Mouse (Mus musculus) forebrain, embryonic 12.5 days (tissue): ENCODE data around the gene Nelfe. TPM values are rescaled to one million over a fixed set of nuclear protein-coding genes. Genes with fewer than 3 reads are reported as not detected.
A peak's percentile ranks its signal among the peaks of the same experiment; 100 is the strongest.

ENCODE experiments used
- ATAC-seq: fragments of 200-750 bp; cut with Nextera tagmentation; 2 replicates; pipeline ENCODE4 v1.8.0; 2017; ENCODE audit warnings: moderate TSS enrichment; ENCODE audit not compliant: low FRiP score
- H3K27ac ChIP-seq: fragments of 300-500 bp; sonication (generic); 2 replicates; pipeline ENCODE4 v1.5.1; 2016; ENCODE audit warnings: mild to moderate bottlenecking
- H3K27me3 ChIP-seq: fragments of 300-500 bp; sonication (generic); 2 replicates; pipeline ENCODE4 v1.6.1; 2016; ENCODE audit warnings: mild to moderate bottlenecking
- H3K36me3 ChIP-seq: fragments of 300-500 bp; sonication (generic); replicated peaks from 2 replicates; pipeline ENCODE4 v1.6.1; 2016; ENCODE audit warnings: mild to moderate bottlenecking
- H3K4me1 ChIP-seq: fragments of 300-500 bp; sonication (generic); 2 replicates; pipeline ENCODE4 v1.6.1; 2016
- H3K4me2 ChIP-seq: fragments of 300-500 bp; sonication (generic); 2 replicates; pipeline ENCODE4 v1.6.1; 2016; ENCODE audit warnings: mild to moderate bottlenecking, moderate library complexity
- H3K4me3 ChIP-seq: fragments of 300-500 bp; sonication (generic); replicated peaks from 2 replicates; pipeline ENCODE4 v1.5.1; 2016; ENCODE audit warnings: mild to moderate bottlenecking
- H3K9ac ChIP-seq: fragments of 300-500 bp; sonication (generic); 2 replicates; pipeline ENCODE4 v1.6.1; 2016; ENCODE audit warnings: mild to moderate bottlenecking
- H3K9me3 ChIP-seq: fragments of 300-500 bp; sonication (generic); 2 replicates; pipeline ENCODE4 v1.6.1; 2016
- WGBS: fragments of 180-500 bp; shearing (Covaris S2); methylation state at CpG from one replicate; pipeline ENCODE4 v1.1.7; 2016; 5-methylcytosine and 5-hydroxymethylcytosine counted together
- polyA plus RNA-seq: library from polyadenylated mRNA; unstranded; fragments of >200 nt; fragmentation: Nextera tagmentation; extraction: Ambion mirVana; gene quantifications from 2 replicates; pipeline ENCODE4 v1.2.1, GENCODE M21; 2016

The Nelfe gene
- polyA plus RNA-seq, 1 experiment from 2014 or later = 133 TPM

DNA sequence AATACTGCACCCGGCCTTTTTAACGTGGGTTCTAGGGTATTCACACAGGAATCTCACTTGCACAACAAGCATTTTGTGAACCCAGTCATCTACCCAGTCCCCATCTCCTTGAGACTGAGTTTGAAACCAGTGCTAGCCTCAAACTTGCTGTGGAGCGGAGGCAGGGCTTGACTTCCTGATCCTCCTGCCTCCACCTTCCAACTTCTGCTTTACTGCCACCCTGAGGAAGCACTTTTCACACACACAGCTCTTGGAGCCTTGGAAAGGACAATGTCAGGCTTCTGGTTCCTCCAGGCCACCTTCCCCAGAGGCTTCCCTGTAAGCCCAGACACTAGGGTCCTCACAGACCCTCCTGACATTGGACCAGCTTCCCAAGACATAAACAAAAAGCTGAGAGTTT lies 33.1 kb downstream of the Nelfe start:
- H3K4me2 ChIP-seq = no peak overlapping the region
- H3K27me3 ChIP-seq = peaks cover 10% of the 10 kb centered on the region
- H3K36me3 ChIP-seq = no peaks in the 10 kb centered on the region
- no peak for ATAC-seq
- no peak overlapping the region for H3K27ac ChIP-seq
- no peak overlapping the region for H3K9ac ChIP-seq
- 70% methylated on average over 3 of the region's 3 CpGs for WGBS
- 0 out of 2 replicates have a peak, but pooled peaks cover 6% of the 10 kb centered on the region for H3K4me1 ChIP-seq
- no peaks in the 10 kb centered on the region for H3K9me3 ChIP-seq
- H3K4me3 ChIP-seq = no peak overlapping the region

DNA sequence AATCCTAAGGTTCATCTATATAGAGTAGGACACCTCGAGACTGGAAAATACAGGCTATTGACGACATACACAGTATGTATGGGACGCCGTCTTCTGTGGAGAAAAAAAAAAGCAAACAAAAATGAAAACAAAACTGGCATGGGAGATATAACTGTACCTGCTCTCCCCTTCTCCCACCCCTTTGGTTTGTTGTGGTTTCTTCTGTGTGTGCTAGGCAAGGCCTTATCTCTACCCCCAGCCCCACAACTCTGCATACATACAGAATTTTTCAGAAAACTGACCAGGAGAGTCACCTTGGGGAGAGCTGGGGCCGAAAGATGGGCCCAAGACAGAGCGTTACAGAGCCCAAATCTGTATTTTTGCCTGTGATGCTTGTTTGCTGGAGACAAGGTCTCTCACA lies 34.5 kb downstream of the Nelfe start:
- Histone ChIP-seq H3K9me3 (no peaks in the 10 kb centered on the region), H3K27ac (no peak overlapping the region), H3K27me3 (peaks cover 10% of the 10 kb centered on the region), H3K4me3 (no peak overlapping the region), H3K36me3 (no peaks in the 10 kb centered on the region), H3K9ac (no peak overlapping the region), H3K4me1 (0 out of 2 replicates have a peak, but pooled peaks cover 6% of the 10 kb centered on the region), H3K4me2 (no peak overlapping the region)
- ATAC-seq = no peak
- WGBS = 87% methylated on average over 6 of the region's 6 CpGs

DNA sequence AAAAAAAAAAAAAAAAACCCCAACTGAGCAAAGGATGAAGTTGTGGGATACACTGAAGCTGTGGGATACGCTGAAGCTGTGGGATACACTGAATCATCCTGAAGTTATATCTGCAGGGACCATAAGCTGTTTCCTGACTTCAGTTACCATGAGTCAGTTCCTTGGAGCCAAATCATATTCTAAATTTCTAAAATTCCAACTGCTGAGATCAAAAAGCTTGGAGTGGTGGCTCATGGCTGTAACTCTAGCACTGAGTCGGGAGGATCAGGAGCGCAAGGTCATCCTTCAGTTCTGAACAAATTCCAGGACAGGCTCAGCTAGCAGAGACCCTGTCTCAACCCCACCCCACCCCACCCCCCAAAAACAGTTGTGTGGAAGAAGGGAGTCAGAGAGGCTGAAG lies 35.4 kb downstream of the Nelfe start:
- Histone ChIP-seq H3K36me3 (no peaks in the 10 kb centered on the region), H3K4me2 (no peak overlapping the region), H3K9me3 (no peaks in the 10 kb centered on the region), H3K4me1 (0 out of 2 replicates have a peak, but pooled peaks cover 6% of the 10 kb centered on the region), H3K27ac (no peak overlapping the region), H3K27me3 (peaks cover 10% of the 10 kb centered on the region), H3K4me3 (no peak overlapping the region), H3K9ac (no peak overlapping the region)
- 94% methylated on average over 3 of the region's 3 CpGs for WGBS
- ATAC-seq = no peak

DNA sequence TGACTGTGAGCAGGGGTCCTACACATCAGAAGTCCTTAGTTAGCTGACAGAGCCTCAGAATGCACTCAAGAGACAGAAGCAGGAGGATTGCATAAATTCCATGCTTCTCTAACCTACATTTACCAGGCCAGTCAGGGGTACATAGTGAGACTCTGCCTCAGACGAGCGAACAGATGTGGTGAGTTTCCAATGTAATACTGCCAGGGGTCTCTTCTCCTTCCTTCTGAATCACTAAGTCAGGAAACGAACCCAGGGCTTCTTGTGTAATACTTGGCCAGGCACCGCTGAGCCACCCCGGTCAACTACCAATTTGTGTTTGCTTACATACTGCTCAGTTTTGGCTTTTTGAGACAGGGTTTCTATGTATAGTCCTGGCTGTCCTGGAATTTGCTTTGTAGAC lies 37.8 kb downstream of the Nelfe start:
- Histone ChIP-seq H3K27ac (no peak overlapping the region), H3K9ac (no peak overlapping the region), H3K4me1 (no peaks in the 10 kb centered on the region), H3K36me3 (no peaks in the 10 kb centered on the region), H3K27me3 (no peaks in the 10 kb centered on the region), H3K4me2 (no peak overlapping the region), H3K4me3 (no peak overlapping the region), H3K9me3 (no peaks in the 10 kb centered on the region)
- WGBS = 92% methylated on average over 5 of the region's 5 CpGs
- no peak for ATAC-seq

DNA sequence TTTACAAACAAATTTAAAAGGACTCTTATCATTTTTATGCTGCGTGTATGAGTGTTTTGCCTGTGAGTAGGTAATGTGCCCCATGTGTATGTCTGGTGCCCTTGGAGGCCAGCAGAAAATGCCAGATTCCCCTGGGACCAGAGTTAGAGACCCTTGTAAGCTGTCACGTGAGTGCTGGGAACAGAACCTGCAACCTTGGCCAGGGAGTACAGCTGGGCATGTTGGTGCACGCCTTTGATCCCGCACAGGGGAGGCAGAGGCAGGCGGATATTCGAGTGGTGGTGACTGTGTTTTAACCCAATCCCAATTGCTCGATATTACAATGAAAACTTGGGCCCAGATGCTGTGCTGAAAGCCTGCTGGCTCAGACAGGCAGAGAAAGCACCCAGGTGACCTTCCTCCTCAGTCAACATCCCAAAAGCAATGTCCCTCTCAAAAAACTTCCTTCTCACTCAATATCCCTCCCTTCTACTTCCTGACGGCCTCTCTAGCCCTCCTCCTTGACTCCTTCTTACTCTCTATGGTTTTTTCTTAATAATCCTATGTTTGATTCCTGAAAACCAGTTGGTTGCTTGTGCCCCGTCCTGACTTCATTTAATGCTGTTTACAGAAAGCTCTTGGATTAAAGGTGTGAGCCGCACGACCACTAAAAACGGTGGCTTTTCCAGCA lies 40.0 kb downstream of the Nelfe start:
- no peak overlapping the region for H3K4me3 ChIP-seq
- no peaks in the 10 kb centered on the region for H3K36me3 ChIP-seq
- no peak for ATAC-seq
- H3K27ac ChIP-seq = no peak overlapping the region
- H3K4me2 ChIP-seq = no peak overlapping the region
- peaks cover 9% of the 10 kb centered on the region for H3K4me1 ChIP-seq
- no peaks in the 10 kb centered on the region for H3K9me3 ChIP-seq
- 88% methylated on average over 12 of the region's 12 CpGs for WGBS
- no peaks in the 10 kb centered on the region for H3K27me3 ChIP-seq
- no peak overlapping the region for H3K9ac ChIP-seq

DNA sequence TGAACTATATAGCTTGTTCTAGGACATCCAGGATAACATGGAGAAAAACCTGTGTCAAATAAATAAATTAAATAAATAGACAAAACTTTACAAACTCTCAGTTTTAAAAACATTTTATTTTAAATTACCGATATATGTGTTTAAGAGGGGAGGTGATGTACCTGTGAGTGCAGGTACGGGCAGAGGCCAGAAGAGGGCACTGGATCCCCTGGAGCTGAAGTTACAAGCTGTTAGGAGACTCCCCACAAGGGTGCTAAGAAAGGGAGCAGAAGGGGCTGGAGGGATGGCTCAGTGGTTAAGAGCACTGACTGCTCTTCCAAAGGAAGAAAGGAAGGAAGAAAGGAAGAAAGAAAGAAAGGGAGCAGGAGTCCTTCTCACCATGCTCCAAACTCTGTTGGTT lies 41.2 kb downstream of the Nelfe start:
- Histone ChIP-seq H3K4me3 (no peak overlapping the region), H3K36me3 (peaks cover 9% of the 10 kb centered on the region), H3K27ac (no peak overlapping the region), H3K4me2 (no peak overlapping the region), H3K9me3 (no peaks in the 10 kb centered on the region), H3K4me1 (peaks cover 21% of the 10 kb centered on the region), H3K9ac (no peak overlapping the region), H3K27me3 (no peaks in the 10 kb centered on the region)
- ATAC-seq = no peak
- WGBS = 92% methylated on average over 2 of the region's 2 CpGs

DNA sequence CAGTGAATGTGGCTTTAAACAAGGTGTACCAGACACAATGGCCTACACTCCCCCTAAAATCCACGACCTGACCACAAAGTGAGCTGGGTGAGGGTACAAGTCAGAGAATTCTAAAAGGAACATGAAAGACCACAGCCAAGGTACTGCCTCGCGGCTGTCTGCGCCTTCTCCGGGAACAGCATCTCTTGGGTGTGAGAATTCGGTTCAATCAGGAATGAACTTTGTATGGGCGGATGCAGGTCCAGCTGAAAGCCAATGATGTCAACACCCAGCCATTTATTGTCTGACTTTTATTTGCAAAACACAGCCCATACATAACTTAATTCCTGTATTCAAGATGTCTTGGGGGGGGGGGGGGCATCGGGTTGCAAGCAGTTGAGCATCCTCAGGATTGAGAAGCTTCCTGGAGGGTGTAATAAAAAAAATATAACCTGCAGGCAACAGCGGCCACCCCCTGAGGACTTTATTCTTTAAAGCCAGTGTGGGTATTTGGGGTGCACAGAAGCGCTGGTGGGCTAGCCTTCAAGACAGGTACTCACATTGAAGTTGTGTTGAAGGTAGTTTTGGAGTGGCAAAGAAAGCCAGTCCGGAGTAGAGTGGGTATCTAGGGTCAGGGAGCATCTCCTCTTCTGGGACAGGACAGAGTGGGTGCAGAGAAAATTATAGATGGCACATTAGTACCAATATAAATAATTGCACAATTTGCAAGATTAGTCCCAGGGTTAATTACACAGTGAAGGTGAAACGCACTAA lies 43.1 kb downstream of the Nelfe start:
- WGBS = 69% methylated on average over 12 of the region's 12 CpGs
- Histone ChIP-seq H3K9ac (peak overlapping the region; percentile 98), H3K4me2 (peak overlapping the region; percentile 98), H3K4me3 (peak overlapping the region; percentile 86), H3K27me3 (no peaks in the 10 kb centered on the region), H3K9me3 (no peaks in the 10 kb centered on the region), H3K36me3 (peaks cover 10% of the 10 kb centered on the region), H3K4me1 (peaks cover 35% of the 10 kb centered on the region), H3K27ac (peak overlapping the region; percentile 94)
- ATAC-seq = peak; percentile 3

DNA sequence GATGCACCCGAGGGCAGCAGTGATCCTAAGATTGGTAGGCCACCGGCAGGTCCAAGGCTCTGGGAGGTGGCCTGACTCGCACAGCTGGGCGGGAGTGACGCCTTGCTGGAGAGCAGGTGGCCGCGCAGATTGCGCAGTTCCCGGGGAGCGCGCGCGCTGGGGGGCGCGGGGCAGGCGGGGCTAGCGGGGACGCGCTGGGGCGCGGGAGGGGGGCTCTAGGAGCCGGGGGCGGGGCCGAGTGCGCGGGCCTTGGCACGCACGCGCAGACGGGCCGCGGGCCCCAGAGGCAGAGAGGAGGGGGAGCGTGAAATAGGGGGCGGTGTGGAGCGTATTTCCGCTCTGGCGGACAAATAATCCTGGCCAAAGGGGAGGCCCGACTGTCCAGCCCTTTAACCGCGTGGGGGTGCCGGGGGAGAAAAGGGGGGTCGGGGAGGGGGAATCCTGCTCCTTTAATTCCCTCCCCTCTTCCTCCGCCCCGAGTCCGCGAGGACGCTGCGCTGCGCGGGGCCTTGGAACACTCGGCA lies 43.9 kb downstream of the Nelfe start:
- 0% methylated on average over 43 of the region's 51 CpGs for WGBS
- H3K27ac ChIP-seq = peak overlapping the region; percentile 94
- peaks cover 35% of the 10 kb centered on the region for H3K4me1 ChIP-seq

DNA sequence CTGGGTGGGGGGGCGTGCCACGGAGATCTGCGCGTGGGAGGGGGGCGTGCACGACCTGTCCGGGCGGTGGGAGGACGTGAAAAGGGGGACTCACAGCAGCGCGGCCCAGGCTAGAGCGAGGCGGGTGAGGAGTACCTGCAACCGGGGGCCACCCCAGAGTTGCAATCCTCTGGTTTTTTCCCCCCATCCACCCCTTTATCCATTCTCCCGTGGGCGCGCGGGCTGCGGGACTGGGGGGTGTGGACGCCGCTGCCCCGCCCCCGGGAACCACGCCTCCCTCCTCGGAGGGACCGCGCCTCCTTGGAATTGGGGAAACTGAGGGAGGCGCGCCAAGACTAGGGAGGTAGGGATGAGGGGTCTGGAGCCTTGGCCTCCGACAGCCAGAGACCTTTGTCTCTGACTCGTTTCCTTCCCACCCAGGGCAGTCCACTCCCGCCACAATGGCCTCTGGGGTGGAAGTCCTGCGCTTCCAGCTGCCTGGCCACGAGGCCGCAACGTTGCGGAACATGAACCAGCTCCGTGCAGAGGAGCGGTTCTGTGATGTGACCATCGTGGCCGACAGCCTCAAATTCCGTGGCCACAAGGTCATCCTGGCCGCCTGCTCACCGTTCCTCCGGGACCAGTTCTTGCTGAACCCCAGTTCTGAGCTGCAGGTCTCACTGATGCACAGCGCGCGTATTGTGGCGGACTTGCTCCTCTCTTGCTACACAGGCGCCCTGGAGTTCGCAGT lies 44.8 kb downstream of the Nelfe start:
- Histone ChIP-seq H3K9ac (peak overlapping the region; percentile 98), H3K27me3 (no peaks in the 10 kb centered on the region), H3K9me3 (no peaks in the 10 kb centered on the region), H3K4me2 (peak overlapping the region; percentile 98), H3K27ac (peak overlapping the region; percentile 94), H3K4me1 (peaks cover 41% of the 10 kb centered on the region), H3K36me3 (peaks cover 10% of the 10 kb centered on the region), H3K4me3 (peak overlapping the region; percentile 86)
- peak; percentile 24 for ATAC-seq
- WGBS = 7% methylated on average over 49 of the region's 51 CpGs

More for the DNA sequence above, 43.9 kb downstream of the Nelfe start:
- ATAC-seq = peak; percentile 89
- Histone ChIP-seq H3K36me3 (peaks cover 10% of the 10 kb centered on the region), H3K9ac (peak overlapping the region; percentile 98), H3K4me2 (peak overlapping the region; percentile 98), H3K9me3 (no peaks in the 10 kb centered on the region), H3K27me3 (no peaks in the 10 kb centered on the region), H3K4me3 (peak overlapping the region; percentile 86)

DNA sequence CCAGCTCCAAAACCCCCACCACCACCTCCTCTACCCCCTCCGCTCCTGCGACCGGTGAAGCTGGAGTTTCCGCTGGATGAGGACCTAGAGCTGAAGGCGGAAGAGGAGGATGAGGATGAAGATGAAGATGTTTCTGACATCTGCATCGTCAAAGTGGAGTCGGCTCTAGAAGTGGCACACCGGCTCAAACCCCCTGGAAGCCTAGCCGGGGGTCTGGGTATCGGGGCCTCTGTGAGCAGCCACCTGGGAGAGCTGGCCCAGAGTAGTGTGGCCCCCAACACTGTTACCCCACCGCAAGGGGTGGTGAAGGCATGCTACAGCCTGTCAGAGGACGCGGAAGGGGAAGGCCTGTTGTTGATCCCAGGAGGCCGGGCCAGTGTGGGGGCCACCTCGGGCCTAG lies 45.5 kb downstream of the Nelfe start:
- Histone ChIP-seq H3K4me1 (peaks cover 47% of the 10 kb centered on the region), H3K4me3 (peak overlapping the region; percentile 86), H3K9me3 (no peaks in the 10 kb centered on the region), H3K27ac (peak overlapping the region; percentile 94), H3K4me2 (peak overlapping the region; percentile 98), H3K36me3 (peaks cover 11% of the 10 kb centered on the region), H3K27me3 (no peaks in the 10 kb centered on the region), H3K9ac (peak overlapping the region; percentile 98)
- 95% methylated on average over 15 of the region's 15 CpGs for WGBS
- ATAC-seq = no peak

DNA sequence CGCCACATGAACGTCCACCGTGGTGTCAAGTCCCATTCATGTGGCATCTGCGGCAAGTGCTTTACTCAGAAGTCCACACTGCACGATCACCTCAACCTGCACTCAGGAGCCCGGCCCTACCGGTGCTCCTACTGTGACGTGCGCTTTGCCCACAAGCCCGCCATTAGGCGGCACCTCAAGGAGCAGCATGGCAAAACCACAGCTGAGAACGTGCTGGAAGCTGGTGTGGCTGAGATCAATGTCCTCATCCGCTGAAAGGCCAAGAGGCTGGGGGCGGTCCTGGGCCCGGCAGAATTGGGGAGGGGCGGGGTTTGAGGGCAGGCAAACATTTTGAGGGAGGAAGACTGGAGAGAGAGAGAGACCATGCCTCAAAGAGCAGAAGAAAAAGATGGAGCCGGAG lies 46.2 kb downstream of the Nelfe start:
- peak overlapping the region; percentile 42; the same call in 1 of the 2 replicates for H3K27ac ChIP-seq
- H3K9ac ChIP-seq = peak overlapping the region; percentile 98; the same call in 1 of the 2 replicates
- no peak for ATAC-seq
- H3K4me3 ChIP-seq = peak overlapping the region; percentile 86
- H3K9me3 ChIP-seq = no peaks in the 10 kb centered on the region
- 84% methylated on average over 17 of the region's 17 CpGs for WGBS
- peak overlapping the region; percentile 98 for H3K4me2 ChIP-seq
- H3K36me3 ChIP-seq = peaks cover 17% of the 10 kb centered on the region
- no peaks in the 10 kb centered on the region for H3K27me3 ChIP-seq
- peaks cover 49% of the 10 kb centered on the region for H3K4me1 ChIP-seq
